Mouse (Mus musculus): Measurements from ENCODE around the gene Tshz3.

Tshz3 gene

GRCm38 (mm10) chr7:36697856-36698588 lies at the start of gene Tshz3:
Tshz3 (plus strand) TSS chr7:36698118.
- peak; percentile 77 for DNase-seq (ENCODE audit: low spot score)

- DNase-seq (ENCODE audit: low spot score) = no peak
These were observed 42.0 kb upstream of the Tshz3 start for GRCm38 (mm10) chr7:36655931-36656330.

DNA sequence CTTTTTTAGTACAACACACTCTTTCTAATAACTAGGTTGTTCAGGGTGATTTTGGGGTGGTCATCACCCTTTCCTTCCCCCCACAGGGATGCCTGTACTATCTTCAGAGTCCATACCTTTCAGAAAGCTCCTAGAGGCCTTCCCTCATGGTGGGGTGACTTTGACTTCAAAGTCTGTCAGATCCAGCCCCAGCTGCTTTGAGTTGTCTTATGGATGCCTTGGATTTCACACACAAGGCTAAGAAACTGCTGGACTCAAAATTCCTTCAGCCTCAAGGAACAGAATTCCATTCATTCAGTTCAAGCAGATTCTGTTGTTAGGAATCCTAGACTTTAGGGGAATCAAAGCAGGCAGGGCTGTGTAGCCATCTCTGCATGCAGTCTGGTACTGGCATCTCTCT lies 41.5 kb upstream of the Tshz3 start:
- DNase-seq (ENCODE audit: low spot score) = no peak

DNA sequence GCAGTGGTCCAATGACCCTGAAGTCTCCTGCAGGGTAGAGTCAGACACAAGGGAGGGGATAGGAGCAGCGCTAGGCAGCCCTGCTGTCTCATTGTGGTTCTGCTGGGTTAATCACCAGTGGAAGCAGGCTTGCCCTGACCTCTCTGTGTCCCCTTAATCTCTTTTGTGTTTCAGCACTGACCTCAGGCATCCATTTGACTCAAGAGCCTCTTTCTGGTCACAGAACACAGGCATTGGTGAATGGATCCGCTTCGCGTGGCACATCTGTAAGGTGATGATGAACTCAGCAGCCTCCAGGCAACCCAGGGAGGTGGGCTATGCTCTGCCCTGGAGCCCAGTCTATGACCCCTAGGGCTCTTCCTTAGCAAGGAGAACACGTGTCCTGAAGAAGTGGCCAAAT lies 39.6 kb upstream of the Tshz3 start:
- no peak for DNase-seq (ENCODE audit: low spot score)

DNA sequence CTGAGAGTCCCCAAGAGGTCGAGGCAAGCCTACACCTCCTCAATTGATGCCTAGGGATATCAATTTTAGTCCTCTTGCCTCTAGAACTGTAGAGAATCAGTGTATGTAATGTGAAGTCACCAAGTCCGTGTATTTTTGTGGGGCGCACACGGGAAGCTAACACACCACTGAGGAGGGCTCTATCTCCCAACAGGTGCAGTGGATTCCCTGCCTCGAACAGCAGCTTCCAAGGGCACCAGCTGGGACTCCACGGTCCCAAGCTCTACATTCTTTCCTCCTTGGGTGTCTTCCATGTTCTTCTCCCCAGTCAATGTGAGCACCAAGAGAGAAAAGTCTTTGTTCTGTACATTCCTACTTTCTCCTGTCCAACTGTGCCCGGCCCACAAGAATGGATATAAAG lies 38.7 kb upstream of the Tshz3 start:
- DNase-seq (ENCODE audit: low spot score) = no peak

DNA sequence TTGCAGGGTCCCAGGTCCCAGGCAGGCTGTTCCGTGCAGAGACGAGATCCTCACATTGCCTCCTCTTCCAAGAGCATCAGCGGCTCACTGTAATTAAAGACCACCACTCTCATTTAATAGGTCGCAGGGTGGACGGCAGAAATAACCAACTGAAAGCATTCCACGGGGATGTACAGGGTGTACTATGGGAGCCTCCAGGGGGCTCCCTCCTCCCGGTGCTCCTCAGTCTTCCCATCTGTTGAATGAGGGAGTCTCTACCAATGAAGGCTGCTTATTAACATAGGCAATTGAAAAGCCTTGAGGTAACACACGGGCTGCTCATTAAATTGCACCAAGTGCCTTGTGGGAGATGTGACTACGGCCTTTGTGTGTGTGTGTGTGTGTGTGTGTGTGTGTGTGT lies 37.3 kb upstream of the Tshz3 start:
- no peak for DNase-seq (ENCODE audit: low spot score)

DNA sequence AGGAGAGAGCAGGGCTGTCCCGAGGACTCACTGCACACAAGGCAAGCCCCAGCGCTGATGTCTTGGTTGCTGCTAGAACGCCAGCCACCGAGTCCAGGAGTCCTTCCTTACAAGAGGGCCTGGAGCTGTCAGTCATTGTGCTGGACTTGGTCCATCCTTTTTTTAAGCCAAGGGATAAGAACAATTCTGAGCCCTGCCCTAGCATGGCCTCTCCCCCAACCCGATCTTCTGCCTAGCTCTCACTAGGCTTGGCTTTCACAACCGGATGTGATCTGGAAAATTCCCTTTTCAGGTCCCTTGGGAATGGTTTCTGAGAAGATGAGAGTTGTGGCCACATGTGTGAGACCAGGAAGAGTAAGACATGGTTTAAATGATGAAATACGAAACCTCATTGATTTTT lies 34.5 kb upstream of the Tshz3 start:
- DNase-seq (ENCODE audit: low spot score) = no peak

- DNase-seq (ENCODE audit: low spot score) = no peak
These were observed 30.2 kb upstream of the Tshz3 start for GRCm38 (mm10) chr7:36667767-36668166.

- no peak for DNase-seq (ENCODE audit: low spot score)
These were observed 19.9 kb upstream of the Tshz3 start for GRCm38 (mm10) chr7:36678031-36678430.

DNA sequence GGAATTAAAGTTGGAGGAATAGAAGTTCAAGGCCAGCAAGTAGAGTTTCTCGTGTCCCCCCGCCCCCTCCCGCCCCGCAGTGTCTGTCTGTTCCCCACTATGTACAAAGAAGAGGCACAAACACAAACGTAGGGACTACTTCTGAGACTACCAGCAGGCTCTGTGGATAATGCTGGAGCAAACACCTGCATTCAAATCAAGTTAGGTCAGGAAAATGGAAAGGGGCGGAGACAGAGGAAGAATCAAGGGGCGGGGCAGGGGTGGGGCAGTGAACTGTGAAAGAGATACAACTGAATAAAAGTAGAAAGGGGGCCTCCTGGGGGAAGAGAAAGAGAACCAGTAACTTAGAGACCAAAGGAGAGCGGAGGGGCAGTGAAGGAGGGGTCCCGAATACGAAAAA lies 19.4 kb upstream of the Tshz3 start:
- DNase-seq (ENCODE audit: low spot score) = no peak

- DNase-seq (ENCODE audit: low spot score) = no peak
These were observed 18.8 kb upstream of the Tshz3 start for GRCm38 (mm10) chr7:36679031-36679618.

DNA sequence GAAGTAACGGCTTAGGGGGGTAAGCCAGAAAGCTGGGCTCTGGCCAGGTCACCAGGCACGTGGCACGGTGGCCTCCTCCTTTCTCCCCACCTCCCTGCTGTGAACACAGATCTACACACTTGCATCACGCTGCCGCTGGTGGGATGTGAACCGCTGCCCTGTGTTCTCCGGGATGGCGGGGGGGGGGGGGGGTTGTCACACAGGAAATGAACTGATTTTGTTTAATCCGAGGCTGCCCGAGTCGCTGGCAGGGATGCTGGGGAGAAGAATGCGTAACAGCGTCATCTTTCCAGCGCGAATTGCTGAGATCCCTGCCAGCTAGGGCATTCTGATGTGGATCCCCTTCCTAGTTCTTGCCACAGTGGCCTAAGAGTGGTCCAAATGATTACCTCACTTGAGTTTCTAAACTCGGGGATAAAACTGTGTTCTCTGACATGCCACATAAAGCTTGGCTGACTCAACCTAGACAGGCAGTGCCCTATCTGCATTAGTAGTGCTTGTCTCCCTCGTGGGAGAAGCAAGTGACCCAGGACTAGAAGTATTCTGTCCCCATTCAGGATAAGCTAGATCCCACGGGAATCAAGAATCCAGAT lies 18.0 kb upstream of the Tshz3 start:
- no peak for DNase-seq (ENCODE audit: low spot score)

DNA sequence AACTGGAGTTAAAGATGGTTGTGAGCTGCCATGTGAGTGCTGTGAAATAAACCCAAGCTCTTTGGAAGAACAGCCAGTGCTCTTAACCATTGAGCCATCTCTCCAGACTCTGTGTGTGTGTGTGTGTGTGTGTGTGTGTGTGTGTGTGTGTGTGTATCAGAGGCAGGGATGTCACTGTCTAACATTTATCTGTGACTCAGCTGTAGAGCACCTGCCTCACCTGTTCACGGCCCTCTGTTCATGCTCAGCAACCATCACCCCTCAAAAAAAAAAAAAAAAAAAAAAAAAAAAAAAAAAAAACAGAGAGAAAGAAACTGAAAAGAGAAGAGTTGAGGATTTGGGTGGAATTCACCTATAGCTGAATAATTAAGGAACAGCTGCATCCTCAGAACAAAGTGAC lies 10.4 kb upstream of the Tshz3 start:
- DNase-seq (ENCODE audit: low spot score) = no peak

- DNase-seq (ENCODE audit: low spot score) = no peak
These were observed 8.7 kb upstream of the Tshz3 start for GRCm38 (mm10) chr7:36689049-36689793.

DNA sequence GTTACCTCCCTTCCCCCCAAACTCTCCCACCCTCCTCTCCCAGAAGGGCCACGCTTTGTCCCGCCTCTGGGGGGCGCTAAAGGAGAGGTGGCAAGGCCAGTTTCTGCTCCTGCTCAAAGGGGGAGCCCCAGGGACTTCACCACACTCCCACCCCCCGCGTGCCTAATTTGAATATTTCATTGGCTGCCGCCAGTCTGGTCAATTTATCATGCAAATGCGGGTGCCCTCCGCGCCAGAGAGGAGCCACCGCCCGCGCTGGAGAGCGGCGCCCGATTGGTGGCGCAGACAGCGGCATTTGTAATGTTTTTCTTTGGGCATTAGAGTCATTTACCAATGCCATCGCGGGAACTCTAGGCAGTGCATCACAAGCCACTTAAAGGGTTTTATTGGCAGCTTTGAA lies 7.4 kb upstream of the Tshz3 start:
- DNase-seq (ENCODE audit: low spot score) = peak; percentile 62

GRCm38 (mm10) chr7:36691617-36692016 lies 6.3 kb upstream of the Tshz3 start:
- DNase-seq (ENCODE audit: low spot score) = no peak

DNA sequence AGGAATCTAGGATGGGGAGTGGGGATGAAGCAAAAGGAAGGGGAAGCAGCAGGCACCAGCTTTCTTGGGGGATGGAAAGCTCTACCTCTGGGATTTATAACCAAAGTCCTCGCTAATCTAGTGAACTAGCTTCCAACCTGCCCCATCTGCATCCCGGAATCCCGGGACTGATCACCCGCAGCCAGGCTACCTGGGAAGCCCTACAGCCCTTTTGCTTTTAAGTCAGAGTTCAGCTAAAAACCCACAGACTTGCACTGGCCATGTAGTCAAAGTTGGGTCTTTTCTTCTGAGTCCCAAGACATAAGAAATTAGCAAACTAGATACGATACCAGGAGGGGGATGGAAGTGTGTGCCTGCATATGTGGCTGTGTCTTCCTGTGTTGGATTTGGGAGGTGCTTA lies 5.5 kb upstream of the Tshz3 start:
- no peak for DNase-seq (ENCODE audit: low spot score)

DNA sequence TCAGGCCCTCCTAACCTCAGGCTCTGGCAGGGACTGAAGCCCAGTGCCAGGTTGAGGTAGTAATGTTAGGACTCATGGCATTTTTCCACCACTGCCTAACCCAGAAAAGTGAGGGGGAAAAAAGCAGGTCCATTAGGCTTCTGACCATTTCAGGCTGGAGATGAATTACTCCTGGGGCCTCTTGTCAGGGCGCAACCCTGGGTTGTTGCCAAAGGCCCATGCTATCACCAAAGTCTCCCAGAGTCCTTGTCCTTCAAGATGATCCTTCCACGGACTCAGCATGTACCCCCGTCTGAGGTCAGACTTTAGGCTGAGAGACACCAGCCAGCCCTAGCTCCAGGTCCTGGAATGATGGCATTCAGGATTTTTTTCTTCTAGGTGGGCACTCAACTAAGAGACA lies 4.8 kb upstream of the Tshz3 start:
- DNase-seq (ENCODE audit: low spot score) = no peak

GRCm38 (mm10) chr7:36694642-36695191 lies 3.2 kb upstream of the Tshz3 start:
- DNase-seq (ENCODE audit: low spot score) = no peak

- DNase-seq (ENCODE audit: low spot score) = no peak
These were observed 2.6 kb upstream of the Tshz3 start for GRCm38 (mm10) chr7:36695276-36695675.

DNA sequence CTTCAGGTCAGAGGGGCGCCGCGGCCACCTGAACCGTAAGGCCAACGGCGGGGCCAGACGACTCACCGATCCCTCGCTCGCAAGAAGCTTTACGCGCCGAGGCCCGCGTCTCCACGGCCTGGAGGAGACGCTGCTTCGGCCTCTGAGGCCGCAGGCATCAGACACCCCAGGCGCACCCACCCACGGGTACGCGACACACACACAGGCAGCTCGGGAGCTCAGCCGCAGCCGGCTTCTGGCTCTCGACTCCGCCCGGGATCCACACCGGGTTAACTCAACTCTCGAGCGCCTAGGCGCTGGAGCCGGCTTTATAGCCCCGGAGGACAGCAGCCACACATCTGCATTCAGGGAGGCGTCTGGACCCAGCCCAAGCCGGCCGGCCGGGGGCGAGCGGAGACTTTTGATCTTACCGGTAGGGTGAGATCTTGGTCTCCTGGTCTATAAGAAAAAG lies 2.1 kb upstream of the Tshz3 start:
- DNase-seq (ENCODE audit: low spot score) = peak; percentile 33

DNA sequence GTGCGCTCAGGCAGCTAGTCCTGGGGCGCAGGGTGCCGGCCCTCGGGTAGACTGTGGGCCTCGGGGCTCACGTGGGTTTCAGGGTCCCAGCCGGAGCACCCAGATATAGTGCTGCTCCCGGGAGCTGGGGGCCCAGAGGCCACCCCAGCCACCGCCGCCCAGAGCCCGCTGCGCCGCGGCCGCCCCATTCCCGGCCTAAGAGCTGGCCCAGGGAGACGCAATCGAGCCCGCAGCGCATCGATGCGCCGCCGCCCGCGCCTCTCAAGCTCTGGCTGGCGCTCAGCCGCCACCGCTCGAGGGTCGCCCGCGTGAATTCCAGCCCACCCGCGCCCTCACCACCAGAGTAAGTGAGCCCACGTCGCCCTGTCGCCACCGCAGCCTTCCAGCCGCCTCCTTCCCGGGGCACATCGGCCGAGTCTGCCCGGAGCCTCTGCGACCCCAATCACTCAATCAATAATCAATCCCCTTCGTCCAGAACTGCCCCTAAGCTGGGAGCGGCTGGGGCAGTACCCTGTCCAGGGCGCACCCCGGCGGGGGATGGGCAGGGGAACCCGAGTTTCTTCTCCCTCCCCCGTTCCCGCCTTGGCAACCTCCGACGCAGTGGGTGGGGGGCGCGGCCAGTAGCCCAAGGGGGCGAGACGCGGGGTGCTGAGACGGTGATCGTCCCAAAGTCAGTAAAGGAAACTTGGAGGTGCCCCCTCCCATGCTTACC lies 1.4 kb upstream of the Tshz3 start:
- DNase-seq (ENCODE audit: low spot score) = peak; percentile 67
